9 mouse cellular contexts compared by ENCODE assay signal in genomic region chr5:124860013-124860412, GRCm38 (mm10). TPM values are rescaled to one million over a fixed set of nuclear protein-coding genes. Genes with fewer than 3 reads are reported as not detected.
A peak's percentile ranks its signal among the peaks of the same experiment; 100 is the strongest.
DNase-seq lines count a peak whose midpoint lies in the region; ATAC-seq lines count a peak whose summit lies in the region.
"Had no signal": no experiment of that assay in that cellular context is flagged by ENCODE, and none has a peak within 500 bp of the region (broad histone marks: within the 10 kb centered on the region; RNA-seq: fewer than 3 reads in every experiment).

No protein-coding gene starts in this region.

- H3K4me2 ChIP-seq in limb, embryonic 11.5 days (ENCODE audit: low read depth, severe bottlenecking): no peak overlapping the region
- peak overlapping the region; percentile 86 for H3K4me2 ChIP-seq in neural tube, embryonic 15.5 days
- no peak overlapping the region for H3K4me2 ChIP-seq in heart, embryonic 12.5 days
- H3K4me2 ChIP-seq: lung, embryonic 15.5 days had no signal

- no peaks in the 10 kb centered on the region for H3K9me3 ChIP-seq in limb, embryonic 11.5 days (ENCODE audit: control insufficient read depth, low read length)
- H3K9me3 ChIP-seq in limb, embryonic 10.5 days (replicated peaks): no peaks in the 10 kb centered on the region
- no peaks in the 10 kb centered on the region for H3K9me3 ChIP-seq in neural tube, embryonic 15.5 days (replicated peaks)
- no peaks in the 10 kb centered on the region for H3K9me3 ChIP-seq in heart, embryonic 12.5 days (replicated peaks)
- H3K9me3 ChIP-seq: lung, embryonic 15.5 days had no signal

- no peak overlapping the region for H3K27ac ChIP-seq in limb, embryonic 11.5 days (replicated peaks; ENCODE audit: low read depth, low read length)
- no peak overlapping the region for H3K27ac ChIP-seq in limb, embryonic 10.5 days
- no peak overlapping the region for H3K27ac ChIP-seq in neural tube, embryonic 15.5 days (replicated peaks)
- no peak overlapping the region for H3K27ac ChIP-seq in heart, embryonic 12.5 days (ENCODE audit: poor library complexity, severe bottlenecking)
- H3K27ac ChIP-seq: lung, embryonic 15.5 days had no signal

- peaks cover 8% of the 10 kb centered on the region for H3K4me1 ChIP-seq in limb, embryonic 11.5 days (ENCODE audit: control insufficient read depth, insufficient read depth, low read length)
- peaks cover 33% of the 10 kb centered on the region for H3K4me1 ChIP-seq in limb, embryonic 10.5 days
- H3K4me1 ChIP-seq in neural tube, embryonic 15.5 days: peaks cover 34% of the 10 kb centered on the region
- H3K4me1 ChIP-seq in heart, embryonic 12.5 days (replicated peaks): peaks cover 16% of the 10 kb centered on the region

- H3K27me3 ChIP-seq in limb, embryonic 11.5 days (ENCODE audit: control insufficient read depth, insufficient read depth, low read length): peaks cover 8% of the 10 kb centered on the region
- H3K27me3 ChIP-seq in limb, embryonic 10.5 days (ENCODE audit: low read depth, poor library complexity, severe bottlenecking): peaks cover 34% of the 10 kb centered on the region
- H3K27me3 ChIP-seq in neural tube, embryonic 15.5 days (replicated peaks): no peaks in the 10 kb centered on the region
- H3K27me3 ChIP-seq in heart, embryonic 12.5 days (replicated peaks): peaks cover 50% of the 10 kb centered on the region

- no peak overlapping the region for H3K9ac ChIP-seq in limb, embryonic 11.5 days (ENCODE audit: low read length)
- H3K9ac ChIP-seq in neural tube, embryonic 15.5 days (replicated peaks): peak overlapping the region; percentile 27; the same call in 1 of the 2 replicates
- no peak overlapping the region for H3K9ac ChIP-seq in heart, embryonic 12.5 days
- H3K9ac ChIP-seq: lung, embryonic 15.5 days had no signal

- H3K36me3 ChIP-seq in limb, embryonic 11.5 days (ENCODE audit: control insufficient read depth, insufficient read depth, low read length): no peaks in the 10 kb centered on the region
- H3K36me3 ChIP-seq in limb, embryonic 10.5 days: 0 out of 2 replicates have a peak, but pooled peaks cover 3% of the 10 kb centered on the region
- H3K36me3 ChIP-seq in neural tube, embryonic 15.5 days: no peaks in the 10 kb centered on the region
- H3K36me3 ChIP-seq in heart, embryonic 12.5 days: peaks cover under 1% of the 10 kb centered on the region; the same call in 1 of the 2 replicates
- H3K36me3 ChIP-seq: lung, embryonic 15.5 days had no signal

- H3K4me3 ChIP-seq in limb, embryonic 11.5 days (ENCODE audit: low read depth, low read length): no peak overlapping the region
- H3K4me3 ChIP-seq in limb, embryonic 10.5 days: no peak overlapping the region
- H3K4me3 ChIP-seq in neural tube, embryonic 15.5 days (replicated peaks): peak overlapping the region; percentile 98; the same call in 1 of the 2 replicates
- H3K4me3 ChIP-seq in heart, embryonic 12.5 days: no peak overlapping the region
- H3K4me3 ChIP-seq: lung, embryonic 15.5 days had no signal

- no peak for ATAC-seq in limb, embryonic 11.5 days (ENCODE audit: insufficient number of reproducible peaks, low FRiP score, low TSS enrichment, low read depth)
- ATAC-seq in granulocyte monocyte progenitor cell, adult 5-6 weeks (replicated peaks; ENCODE audit: poor library complexity, severe bottlenecking): peak; percentile 33; the same call in 1 of the 2 replicates
- no peak for ATAC-seq in neural tube, embryonic 15.5 days (ENCODE audit: low FRiP score)
- no peak for ATAC-seq in heart, embryonic 12.5 days (ENCODE audit: insufficient number of reproducible peaks, low FRiP score)

- DNase-seq in limb, embryonic 11.5 days (ENCODE audit: low spot score): peak; percentile 24
- no peak for DNase-seq in limb, embryonic 10.5 days (ENCODE audit: low spot score)
- DNase-seq in brain, adult 2 months (ENCODE audit: low read depth, low spot score): peak; percentile 81
- DNase-seq in urinary bladder, postnatal 25 days (ENCODE audit: low spot score): no peak
- DNase-seq in heart, postnatal 4 days: no peak

- 2% methylated on average over 5 of the region's 5 CpGs for WGBS in limb, embryonic 11.5 days
- 4% methylated on average over 5 of the region's 5 CpGs for WGBS in limb, embryonic 10.5 days
- 6% methylated on average over 5 of the region's 5 CpGs for WGBS in neural tube, embryonic 15.5 days
- 11% methylated on average over 5 of the region's 5 CpGs for WGBS in heart, embryonic 12.5 days

RNA-seq across cellular contexts. Expression of gene Ccdc92, which starts 2.2 kb away (rescaled TPM):
- 7.2 and 9.5 TPM in 2 replicates for polyA plus RNA-seq in limb, embryonic 11.5 days (2014; fragmentation: Nextera tagmentation; extraction: Ambion mirVana)
- 6.1 and 8.1 TPM in 2 replicates for polyA plus RNA-seq in limb, embryonic 10.5 days (2016; fragmentation: Nextera tagmentation; extraction: Ambion mirVana)
- not detected in 2 replicates for total RNA-seq in granulocyte monocyte progenitor cell, adult 5-6 weeks (2014; fragmentation: Nextera tagmentation)
- total RNA-seq in granulocyte monocyte progenitor cell, adult 5-6 weeks (2017): 0.36 TPM in 1 of 2 replicates, not detected in the other
- polyA plus RNA-seq in neural tube, embryonic 15.5 days (2015; fragmentation: Nextera tagmentation; extraction: Ambion mirVana): 50.3 and 55.9 TPM in 2 replicates
- under 1 TPM; 0.68 to 0.88 TPM for total RNA-seq in heart, postnatal 4 days (2021)
- 4.4 and 5.1 TPM in 2 replicates for polyA plus RNA-seq in heart, embryonic 12.5 days (2016; fragmentation: Nextera tagmentation; extraction: Ambion mirVana)

RNA-seq across cellular contexts. Expression of gene Zfp664, which starts 2.5 kb away (rescaled TPM):
- polyA plus RNA-seq in limb, embryonic 11.5 days (2014; fragmentation: Nextera tagmentation; extraction: Ambion mirVana): 132 and 137 TPM in 2 replicates
- polyA plus RNA-seq in limb, embryonic 10.5 days (2016; fragmentation: Nextera tagmentation; extraction: Ambion mirVana): 150 and 157 TPM in 2 replicates
- 12.6 and 13.1 TPM in 2 replicates for total RNA-seq in granulocyte monocyte progenitor cell, adult 5-6 weeks (2014; fragmentation: Nextera tagmentation)
- total RNA-seq in granulocyte monocyte progenitor cell, adult 5-6 weeks (2017): 8.8 and 11.6 TPM in 2 replicates
- 83.9 and 96.8 TPM in 2 replicates for polyA plus RNA-seq in neural tube, embryonic 15.5 days (2015; fragmentation: Nextera tagmentation; extraction: Ambion mirVana)
- 10 to 100 TPM; 57.5 to 62.7 TPM for total RNA-seq in heart, postnatal 4 days (2021)
- 55.4 and 62.2 TPM in 2 replicates for polyA plus RNA-seq in heart, embryonic 12.5 days (2016; fragmentation: Nextera tagmentation; extraction: Ambion mirVana)

Comparison
In these comparisons a context has a peak if more than half of its experiments do, and no peak if none do; other contexts are left out.
1. DNase-seq: peak in limb, embryonic 11.5 days (single experiment) and brain, adult 2 months (single experiment); none in limb, embryonic 10.5 days (single experiment), urinary bladder, postnatal 25 days (single experiment) and heart, postnatal 4 days (single experiment).